Mouse (Mus musculus) MEL (cell line): Measurements from ENCODE around the gene Fndc5. TPM values are rescaled to one million over a fixed set of nuclear protein-coding genes. Genes with fewer than 3 reads are reported as not detected.

Experiments used
- DNase-seq: peaks from one replicate; pipeline ENCODE4 v3.0.0; 2011; ENCODE audit warnings: low read depth, low spot score
- H3K27ac ChIP-seq: 2 replicates; pipeline ENCODE4 v1.5.1; 2012; ENCODE audit warnings: low read depth, mild to moderate bottlenecking, control low read depth, low read length, moderate library complexity; ENCODE audit not compliant: control insufficient read depth
- H3K27me3 ChIP-seq, 2 experiments: fragments of 150-350 bp in 1 of 2; sonication (generic) in 1 of 2; 2 replicates each; pipeline ENCODE4 v1.6.1; 2012; ENCODE audit warnings: low read length in 2 of 2, mild to moderate bottlenecking in 2 of 2, improper control_type of control experiment in 1 of 2, moderate library complexity in 1 of 2; ENCODE audit not compliant: insufficient read depth in 2 of 2, control insufficient read depth in 1 of 2
- H3K36me3 ChIP-seq, 2 experiments: 2 replicates each; pipeline ENCODE4 v1.6.1; 2012 to 2014; ENCODE audit warnings: low read length in 2 of 2, improper control_type of control experiment in 1 of 2, inconsistent platforms in 1 of 2, mild to moderate bottlenecking in 1 of 2; ENCODE audit not compliant: insufficient read depth in 2 of 2, control insufficient read depth in 1 of 2
- H3K4me1 ChIP-seq, 2 experiments: fragments of 150-350 bp in 1 of 2; sonication (generic) in 1 of 2; 2 replicates each; pipeline ENCODE4 v1.6.1; 2012; ENCODE audit warnings: low read length in 2 of 2, improper control_type of control experiment in 1 of 2, mild to moderate bottlenecking in 1 of 2; ENCODE audit not compliant: insufficient read depth in 2 of 2, control insufficient read depth in 1 of 2
- H3K4me3 ChIP-seq, 2 experiments: fragments of 150-350 bp in 1 of 2; sonication (generic) in 1 of 2; 2 replicates each; pipeline ENCODE4 v1.5.1; 2012; ENCODE audit warnings: low read depth in 2 of 2, low read length in 2 of 2, mild to moderate bottlenecking in 2 of 2, moderate library complexity in 2 of 2, control low read depth in 1 of 2, improper control_type of control experiment in 1 of 2; ENCODE audit not compliant: control insufficient read depth in 1 of 2, insufficient read depth in 1 of 2
- H3K79me2 ChIP-seq: 2 replicates; pipeline ENCODE4 v1.6.1; 2012; ENCODE audit warnings: mild to moderate bottlenecking, low read length, moderate library complexity; ENCODE audit not compliant: control insufficient read depth, poor library complexity, insufficient read depth
- H3K9ac ChIP-seq: 2 replicates; pipeline ENCODE4 v1.6.1; 2012; ENCODE audit warnings: low read depth, mild to moderate bottlenecking, control low read depth, low read length, moderate library complexity; ENCODE audit not compliant: control insufficient read depth, poor library complexity, severe bottlenecking
- H3K9me3 ChIP-seq: fragments of 150-350 bp; sonication (generic); replicated peaks from 2 replicates; pipeline ENCODE4 v1.6.1; 2012; ENCODE audit warnings: mild to moderate bottlenecking, low read length, improper control_type of control experiment, moderate library complexity; ENCODE audit not compliant: insufficient read depth
- BHLHE40 ChIP-seq: IDR thresholded peaks from 2 replicates; pipeline ENCODE4 v1.6.1; 2012; ENCODE audit warnings: low read depth, mild to moderate bottlenecking, inconsistent platforms, low read length, improper control_type of control experiment, borderline replicate concordance
- CTCF ChIP-seq, 3 experiments: IDR thresholded peaks in 2 of 3; conservative IDR thresholded peaks in 1 of 3; 2 replicates each; pipeline ENCODE4 v1.5.1; 2011 to 2012; ENCODE audit warnings: low read length in 3 of 3, low read depth in 2 of 3, mild to moderate bottlenecking in 2 of 3, improper control_type of control experiment in 1 of 3, inconsistent platforms in 1 of 3, mixed read lengths in 1 of 3, moderate library complexity in 1 of 3; ENCODE audit not compliant: control insufficient read depth in 1 of 3, insufficient read depth in 1 of 3, poor library complexity in 1 of 3, severe bottlenecking in 1 of 3
- E2F4 ChIP-seq: IDR thresholded peaks from 2 replicates; pipeline ENCODE4 v1.6.1; 2011; ENCODE audit warnings: low read depth, low read length, improper control_type of control experiment, borderline replicate concordance
- ELF1 ChIP-seq: IDR thresholded peaks from 2 replicates; pipeline ENCODE4 v1.6.1; 2014; ENCODE audit warnings: low read depth, mild to moderate bottlenecking, inconsistent platforms, low read length, improper control_type of control experiment, moderate library complexity
- EP300 ChIP-seq, 2 experiments: IDR thresholded peaks; 2 replicates each; pipeline ENCODE4 v1.6.1; 2011; ENCODE audit warnings: improper control_type of control experiment in 2 of 2, low read length in 2 of 2, low read depth in 1 of 2, mild to moderate bottlenecking in 1 of 2
- ETS1 ChIP-seq: IDR thresholded peaks from 2 replicates; pipeline ENCODE4 v1.6.1; 2012; ENCODE audit warnings: low read depth, mild to moderate bottlenecking, inconsistent platforms, low read length, improper control_type of control experiment, moderate library complexity
- GABPA ChIP-seq: IDR thresholded peaks from 2 replicates; pipeline ENCODE4 v1.6.1; 2012; ENCODE audit warnings: low read depth, mild to moderate bottlenecking, inconsistent platforms, low read length, improper control_type of control experiment, moderate library complexity
- KAT2A ChIP-seq: conservative IDR thresholded peaks from 2 replicates; pipeline ENCODE4 v1.6.1; 2012; ENCODE audit warnings: low read depth, low read length, improper control_type of control experiment, inconsistent platforms
- MAX ChIP-seq: IDR thresholded peaks from 2 replicates; pipeline ENCODE4 v1.6.1; 2011; ENCODE audit warnings: low read length, improper control_type of control experiment
- POLR2A ChIP-seq, 2 experiments: IDR thresholded peaks; 2 replicates each; pipeline ENCODE4 v1.6.1; 2011 to 2012; ENCODE audit warnings: low read length in 2 of 2, mild to moderate bottlenecking in 2 of 2, control low read depth in 1 of 2, improper control_type of control experiment in 1 of 2, low read depth in 1 of 2, moderate library complexity in 1 of 2; ENCODE audit not compliant: control insufficient read depth in 1 of 2, insufficient read depth in 1 of 2, poor library complexity in 1 of 2
- POLR2AphosphoS5 ChIP-seq: IDR thresholded peaks from 2 replicates; pipeline ENCODE4 v1.6.1; 2012; ENCODE audit warnings: low read depth, borderline replicate concordance, mild to moderate bottlenecking, inconsistent platforms, low read length, moderate library complexity, mixed read lengths
- RAD21 ChIP-seq: IDR thresholded peaks from 2 replicates; pipeline ENCODE4 v1.6.1; 2011; ENCODE audit warnings: mild to moderate bottlenecking, low read depth, low read length, improper control_type of control experiment
- RCOR1 ChIP-seq: IDR thresholded peaks from 2 replicates; pipeline ENCODE4 v1.6.1; 2012; ENCODE audit warnings: low read depth, mild to moderate bottlenecking, inconsistent platforms, low read length, improper control_type of control experiment
- SIN3A ChIP-seq: IDR thresholded peaks from 2 replicates; pipeline ENCODE4 v1.6.1; 2012; ENCODE audit warnings: low read length, improper control_type of control experiment, inconsistent platforms
- TAL1 ChIP-seq: IDR thresholded peaks from 2 replicates; pipeline ENCODE4 v1.6.1; 2012; ENCODE audit warnings: mild to moderate bottlenecking, inconsistent platforms, low read length, moderate library complexity, mixed read lengths
- TBP ChIP-seq: IDR thresholded peaks from 2 replicates; pipeline ENCODE4 v1.8.0; 2011; ENCODE audit warnings: low read depth, low read length, improper control_type of control experiment
- UBTF ChIP-seq: IDR thresholded peaks from 2 replicates; pipeline ENCODE4 v1.6.1; 2012; ENCODE audit warnings: low read depth, mild to moderate bottlenecking, inconsistent platforms, low read length, improper control_type of control experiment, moderate library complexity, borderline replicate concordance; ENCODE audit not compliant: insufficient read depth
- USF1 ChIP-seq: IDR thresholded peaks from 2 replicates; pipeline ENCODE4 v1.6.1; 2014; ENCODE audit warnings: low read depth, mild to moderate bottlenecking, inconsistent platforms, low read length, improper control_type of control experiment, moderate library complexity
- USF2 ChIP-seq, 2 experiments: IDR thresholded peaks; 2 replicates each; pipeline ENCODE4 v1.6.1; 2011 to 2012; ENCODE audit warnings: improper control_type of control experiment in 2 of 2, low read length in 2 of 2, borderline replicate concordance in 1 of 2, inconsistent platforms in 1 of 2, low read depth in 1 of 2, mild to moderate bottlenecking in 1 of 2; ENCODE audit not compliant: insufficient read depth in 1 of 2
- ZC3H11A ChIP-seq: IDR thresholded peaks from 2 replicates; pipeline ENCODE4 v1.6.1; 2012; ENCODE audit warnings: low read depth, mild to moderate bottlenecking, inconsistent platforms, low read length, improper control_type of control experiment
- ZKSCAN1 ChIP-seq: IDR thresholded peaks from 2 replicates; pipeline ENCODE4 v1.6.1; 2012; ENCODE audit warnings: low read depth, mild to moderate bottlenecking, inconsistent platforms, low read length, improper control_type of control experiment, moderate library complexity
- ZMIZ1 ChIP-seq: IDR thresholded peaks from 2 replicates; pipeline ENCODE4 v1.6.1; 2012; ENCODE audit warnings: low read depth, mild to moderate bottlenecking, inconsistent platforms, low read length, improper control_type of control experiment, moderate library complexity
- ZNF384 ChIP-seq: IDR thresholded peaks from 2 replicates; pipeline ENCODE4 v1.6.1; 2012; ENCODE audit warnings: low read depth, mild to moderate bottlenecking, inconsistent platforms, low read length, improper control_type of control experiment
- polyA plus RNA-seq, 2 experiments: library from polyadenylated mRNA; stranded (reverse) in 1 of 2; unstranded in 1 of 2; fragments of >175 nt in 1 of 2; fragments of >200 nt in 1 of 2; gene quantifications; 2 replicates each; pipeline versions ENCODE4 v1.2.1 to v1.2.4; 2012; ENCODE audit warnings: low replicate concordance in 2 of 2, low read depth in 1 of 2; ENCODE audit not compliant: insufficient read length in 2 of 2, insufficient read depth in 1 of 2, missing spikeins in 1 of 2
- total RNA-seq: library from RNA; depleted of rRNA; stranded (reverse); fragments of 300-350 nt; gene quantifications from 2 replicates; pipeline ENCODE4 v1.2.3, GENCODE M21; 2012

Gene Fndc5
- total and polyA plus RNA-seq, 3 experiments, result 15.8 to 123 (median 35.9) TPM

- no peak overlapping the region for H3K9ac ChIP-seq
- TF ChIP-seq RAD21 (no peak), KAT2A (no peak), POLR2A (IDR thresholded peaks at IDR 0.05; ENCODE audit: control insufficient read depth in 1 of 2, insufficient read depth in 1 of 2, low read depth in 1 of 2, low read length in 2 of 2, poor library complexity in 1 of 2) (no peak), ETS1 (no peak), RCOR1 (no peak), ELF1 (no peak), UBTF (no peak), EP300 (IDR thresholded peaks at IDR 0.05; ENCODE audit: low read depth in 1 of 2, low read length in 2 of 2) (no peak), POLR2AphosphoS5 (no peak), SIN3A (no peak), ZNF384 (no peak), E2F4 (no peak), CTCF (IDR thresholded peaks at IDR 0.05 in 2 of 3, conservative IDR thresholded peaks at IDR 0.05 in 1 of 3; ENCODE audit: control insufficient read depth in 1 of 3, insufficient read depth in 1 of 3, low read depth in 2 of 3, low read length in 3 of 3, poor library complexity in 1 of 3, severe bottlenecking in 1 of 3) (no peak), TBP (no peak), USF1 (no peak), ZMIZ1 (no peak), ZC3H11A (no peak)
- no peak for DNase-seq
- H3K36me3 ChIP-seq, result no peaks in the 10 kb centered on the region
- H3K27me3 ChIP-seq, result 0 out of 4 replicates have a peak, but pooled peaks cover 0 to 1% of the 10 kb centered on the region in 2 experiments
- H3K27ac ChIP-seq, result no peak overlapping the region
- H3K4me1 ChIP-seq, result no peaks in the 10 kb centered on the region
- no peaks in the 10 kb centered on the region for H3K79me2 ChIP-seq
- no peak overlapping the region for H3K4me3 ChIP-seq
- H3K9me3 ChIP-seq, result no peaks in the 10 kb centered on the region
Observed at GRCm38 (mm10) chr4:129117720-129118510, 18.9 kb upstream of the Fndc5 start.

- H3K27ac ChIP-seq, result no peak overlapping the region
- H3K9ac ChIP-seq, result no peak overlapping the region
- no peak for DNase-seq
- no peaks in the 10 kb centered on the region for H3K9me3 ChIP-seq
- H3K27me3 ChIP-seq, result 0 out of 4 replicates have a peak, but pooled peaks cover 0 to 1% of the 10 kb centered on the region in 2 experiments
- H3K4me1 ChIP-seq, result no peaks in the 10 kb centered on the region; a peak in 1 of 4 replicates
- no peak for TF ChIP-seq BHLHE40
- TF ChIP-seq EP300 (IDR thresholded peaks at IDR 0.05; ENCODE audit: low read depth in 1 of 2, low read length in 2 of 2), result no peak
- no peak for TF ChIP-seq CTCF (IDR thresholded peaks at IDR 0.05 in 2 of 3, conservative IDR thresholded peaks at IDR 0.05 in 1 of 3; ENCODE audit: control insufficient read depth in 1 of 3, insufficient read depth in 1 of 3, low read depth in 2 of 3, low read length in 3 of 3, poor library complexity in 1 of 3, severe bottlenecking in 1 of 3)
- no peak for TF ChIP-seq USF2 (IDR thresholded peaks at IDR 0.05; ENCODE audit: borderline replicate concordance in 1 of 2, insufficient read depth in 1 of 2, low read depth in 1 of 2, low read length in 2 of 2)
- TF ChIP-seq GABPA, result no peak
- TF ChIP-seq TAL1, result no peak
- no peak for TF ChIP-seq ZKSCAN1
- TF ChIP-seq TBP, result no peak
- no peak for TF ChIP-seq MAX
- H3K4me3 ChIP-seq, result no peak overlapping the region
- H3K79me2 ChIP-seq, result no peaks in the 10 kb centered on the region
- H3K36me3 ChIP-seq, result no peaks in the 10 kb centered on the region
Observed at GRCm38 (mm10) chr4:129119708-129120107, 17.1 kb upstream of the Fndc5 start.
